Mouse (Mus musculus) layer of hippocampus, postnatal 10 days (tissue): ENCODE results near the gene Ppp2r1a. TPM values are rescaled to one million over a fixed set of nuclear protein-coding genes. Genes with fewer than 3 reads are reported as not detected.

Source experiments
- DNase-seq, 2 experiments: peaks; one replicate each; pipeline ENCODE4 v3.0.0; 2021; ENCODE audit warnings: low spot score in 2 of 2
- long read RNA-seq: library from polyadenylated mRNA; stranded (forward); transcript quantifications from one replicate; pipeline ENCODE4 v2.0.0, GENCODE M21; 2023
- total RNA-seq, 2 experiments: library from RNA; stranded (reverse); gene quantifications; 2 replicates each; pipeline ENCODE4 v1.2.3; 2021

Gene Ppp2r1a
- 100 to 1,000 TPM; 774 to 805 TPM for total RNA-seq
- long read RNA-seq, transcript Ppp2r1a-201 (15 exons, 2,410 nt): major isoform, 574 of 944 reads
- long read RNA-seq, partial matches to known transcripts: 337 of 944 reads
- long read RNA-seq, other reads (novel, unspliced or antisense): 33 of 944 reads

- peak; percentile 99 for DNase-seq
These were observed at the start of gene Ppp2r1a for GRCm38 (mm10) chr17:20944985-20945891. Gene Ppp2r1a (plus strand): TSS chr17:20945311.

- no peak for DNase-seq
These were observed 40.1 kb upstream of the Ppp2r1a start, which contains the start of gene Vmn1r231 for GRCm38 (mm10) chr17:20904991-20905390. Gene Vmn1r231 (minus strand): TSS chr17:20905091.

GRCm38 (mm10) chr17:20919614-20920013 is 25.5 kb upstream of the Ppp2r1a start, which contains the start of gene Vmn1r232:
Gene Vmn1r232 (minus strand): TSS chr17:20919714.
- DNase-seq: no peak

GRCm38 (mm10) chr17:20944226-20944625 is 885 bp upstream of the Ppp2r1a start:
- DNase-seq: no peak

- peak; percentile 16 to 23 for DNase-seq
These were observed 985 bp downstream of the Ppp2r1a start for GRCm38 (mm10) chr17:20946026-20946565.

- DNase-seq: no peak
These were observed 1.5 kb downstream of the Ppp2r1a start for GRCm38 (mm10) chr17:20946636-20947035.

GRCm38 (mm10) chr17:20960386-20960785 is 15.3 kb downstream of the Ppp2r1a start:
- no peak for DNase-seq

GRCm38 (mm10) chr17:20965421-20965820 is 20.3 kb downstream of the Ppp2r1a start:
- DNase-seq: no peak

GRCm38 (mm10) chr17:20966681-20967080 is 21.6 kb downstream of the Ppp2r1a start:
- DNase-seq: no peak

GRCm38 (mm10) chr17:20993716-20994115 is 48.6 kb downstream of the Ppp2r1a start:
- no peak for DNase-seq

- no peak for DNase-seq
These were observed 51.3 kb downstream of the Ppp2r1a start, which contains the start of gene Vmn1r233 for GRCm38 (mm10) chr17:20996364-20996763. Gene Vmn1r233 (minus strand): TSS chr17:20996464.

- DNase-seq: peak; percentile 84 to 88
These were observed 63.5 kb downstream of the Ppp2r1a start, which contains the start of gene Zfp160 for GRCm38 (mm10) chr17:21008382-21009331. Gene Zfp160 (plus strand): TSS chr17:21008903.

- no peak for DNase-seq
These were observed 64.6 kb downstream of the Ppp2r1a start for GRCm38 (mm10) chr17:21009726-21010125.

Other genes starting within 250 kb of the Ppp2r1a start
- not detected for gene Vmn1r227, start 215.5 kb upstream of the Ppp2r1a start, total RNA-seq
- gene Vmn1r228, start 159.2 kb upstream of the Ppp2r1a start, total RNA-seq: not detected
- under 1 TPM; 0.07 to 0.09 TPM for gene Vmn1r229, start 133.8 kb upstream of the Ppp2r1a start, total RNA-seq
- not detected for gene Vmn1r230, start 104.9 kb upstream of the Ppp2r1a start, total RNA-seq
- not detected for gene Vmn1r231, start 40.2 kb upstream of the Ppp2r1a start, total RNA-seq
- not detected for gene Vmn1r232, start 25.6 kb upstream of the Ppp2r1a start, total RNA-seq
- gene Vmn1r233, start 51.2 kb downstream of the Ppp2r1a start, total RNA-seq: not detected
- 10 to 100 TPM; 24.8 to 27.2 TPM for gene Zfp160, start 63.6 kb downstream of the Ppp2r1a start, total RNA-seq